Mouse (Mus musculus) cerebellum, adult 11-12 months (tissue): Measurements from ENCODE around the gene Paox.
"Not testable (repeated sequence)": the region's sequence is repeated elsewhere in the genome, so short reads cannot be mapped to it uniquely, and the experiment has no call there.

Experiments used
- DNase-seq: peaks from one replicate; pipeline ENCODE4 v3.0.0; 2022

Paox gene

GRCm38 (mm10) chr7:140121338-140121910 lies 5.8 kb downstream of the Paox start:
- no peak for DNase-seq

- no peak for DNase-seq
Measured at GRCm38 (mm10) chr7:140122765-140123164, 7.2 kb downstream of the Paox start.

GRCm38 (mm10) chr7:140124382-140124781 lies 8.8 kb downstream of the Paox start:
- no peak for DNase-seq

- DNase-seq: peak; percentile 94
Measured at GRCm38 (mm10) chr7:140125278-140126021, 9.9 kb downstream of the Paox start.

GRCm38 (mm10) chr7:140126022-140126350 lies 10.4 kb downstream of the Paox start:
- DNase-seq: no peak

- DNase-seq: no peak
Measured at GRCm38 (mm10) chr7:140126934-140127333, 11.3 kb downstream of the Paox start.

GRCm38 (mm10) chr7:140127911-140128310 lies 12.3 kb downstream of the Paox start:
- no peak for DNase-seq

GRCm38 (mm10) chr7:140132184-140132583 lies 16.6 kb downstream of the Paox start:
- not testable (repeated sequence) for DNase-seq

GRCm38 (mm10) chr7:140134033-140134432 lies 18.4 kb downstream of the Paox start:
- not testable (repeated sequence) for DNase-seq

- no peak for DNase-seq
Measured at GRCm38 (mm10) chr7:140135106-140135770, 19.6 kb downstream of the Paox start.

- DNase-seq: peak; percentile 96
Measured at GRCm38 (mm10) chr7:140137135-140138020, 21.8 kb downstream of the Paox start, which contains the start of gene Mtg1. Gene Mtg1, plus strand, starts transcription at chr7:140137564.

- no peak for DNase-seq
Measured at GRCm38 (mm10) chr7:140138021-140138310, 22.4 kb downstream of the Paox start.

- DNase-seq: peak; percentile 63
Measured at GRCm38 (mm10) chr7:140141350-140141749, 25.8 kb downstream of the Paox start.

GRCm38 (mm10) chr7:140144550-140144949 lies 29.0 kb downstream of the Paox start:
- no peak for DNase-seq

GRCm38 (mm10) chr7:140153383-140153782 lies 37.8 kb downstream of the Paox start:
- DNase-seq: peak; percentile 70

- DNase-seq: no peak
Measured at GRCm38 (mm10) chr7:140153829-140154217, 38.2 kb downstream of the Paox start.

- peak; percentile 78 for DNase-seq
Measured at GRCm38 (mm10) chr7:140154218-140154927, 38.8 kb downstream of the Paox start, which contains the start of gene Sprn. Gene Sprn, minus strand, starts transcription at chr7:140154877.

GRCm38 (mm10) chr7:140160363-140160762 lies 44.8 kb downstream of the Paox start:
- no peak for DNase-seq

GRCm38 (mm10) chr7:140164664-140165063 lies 49.1 kb downstream of the Paox start, which contains the start of gene Olfr522:
Gene Olfr522, minus strand, starts transcription at chr7:140164764.
- no peak for DNase-seq

- DNase-seq: no peak
Measured at GRCm38 (mm10) chr7:140167950-140168349, 52.4 kb downstream of the Paox start.

- no peak for DNase-seq
Measured at GRCm38 (mm10) chr7:140169386-140169785, 53.8 kb downstream of the Paox start.

- DNase-seq: no peak
Measured at GRCm38 (mm10) chr7:140170863-140171262, 55.3 kb downstream of the Paox start.
